Mouse (Mus musculus) bone marrow, adult 2 months (tissue): ENCODE measurements around the gene Naa80.

ENCODE experiments used
- CTCF ChIP-seq: fragments of 200-500 bp; IDR thresholded peaks from 2 replicates; pipeline ENCODE4 v1.5.1; 2011; ENCODE audit warnings: low read length, control low read depth; ENCODE audit not compliant: control insufficient read depth, insufficient read depth
- POLR2A ChIP-seq: fragments of 200-500 bp; IDR thresholded peaks from 2 replicates; pipeline ENCODE4 v1.6.1; 2011; ENCODE audit warnings: low read depth, mild to moderate bottlenecking, control low read depth, low read length, borderline replicate concordance; ENCODE audit not compliant: control insufficient read depth

GRCm38 (mm10) chr9:107618778-107619545 is 40.3 kb downstream of the Naa80 start:
- TF ChIP-seq CTCF (no peak), POLR2A (no peak)
